Mouse (Mus musculus) urinary bladder, postnatal 14 days (tissue): Measurements from ENCODE around the gene Cst12.
"Not testable (repeated sequence)": the region's sequence is repeated elsewhere in the genome, so short reads cannot be mapped to it uniquely, and the experiment has no call there.

Experiments
- DNase-seq: peaks from one replicate; pipeline ENCODE4 v3.0.0; 2021; ENCODE audit warnings: low spot score

Gene Cst12

GRCm38 (mm10) chr2:148789142-148789541 is at the start of gene Cst12:
Gene Cst12 (plus strand): TSS chr2:148789361.
- DNase-seq, result no peak

- DNase-seq, result no peak
These were observed 46.2 kb upstream of the Cst12 start for GRCm38 (mm10) chr2:148743001-148743400.

- no peak for DNase-seq
These were observed 45.2 kb upstream of the Cst12 start for GRCm38 (mm10) chr2:148743846-148744407.

- no peak for DNase-seq
These were observed 39.1 kb upstream of the Cst12 start, which contains the start of gene Cstl1 for GRCm38 (mm10) chr2:148750058-148750457. Gene Cstl1 (plus strand): TSS chr2:148750358.

GRCm38 (mm10) chr2:148751893-148752813 is 37.0 kb upstream of the Cst12 start:
- DNase-seq, result peak; percentile 74

- DNase-seq, result no peak
These were observed 34.8 kb upstream of the Cst12 start for GRCm38 (mm10) chr2:148754310-148754846.

- DNase-seq, result no peak
These were observed 25.3 kb upstream of the Cst12 start for GRCm38 (mm10) chr2:148763648-148764388.

- not testable (repeated sequence) for DNase-seq
These were observed 17.8 kb upstream of the Cst12 start, which contains the start of gene Cst11 for GRCm38 (mm10) chr2:148771397-148771796. Gene Cst11 (minus strand): TSS chr2:148771497.

- DNase-seq, result no peak
These were observed 7.5 kb upstream of the Cst12 start, which contains the start of gene 8030411F24Rik for GRCm38 (mm10) chr2:148781709-148782108. Gene 8030411F24Rik (plus strand): TSS chr2:148782009.

- DNase-seq, result no peak
These were observed 9.3 kb downstream of the Cst12 start, which contains the start of gene Cst8 for GRCm38 (mm10) chr2:148798485-148798884. Gene Cst8 (plus strand): TSS chr2:148798785.

- DNase-seq, result no peak
These were observed 12.3 kb downstream of the Cst12 start for GRCm38 (mm10) chr2:148801491-148801921.

GRCm38 (mm10) chr2:148806696-148807095 is 17.5 kb downstream of the Cst12 start:
- no peak for DNase-seq

- DNase-seq, result no peak
These were observed 30.7 kb downstream of the Cst12 start, which contains the start of gene Cst13 for GRCm38 (mm10) chr2:148819909-148820308. Gene Cst13 (plus strand): TSS chr2:148820081.

- DNase-seq, result no peak
These were observed 36.8 kb downstream of the Cst12 start for GRCm38 (mm10) chr2:148825986-148826385.

- DNase-seq, result no peak
These were observed 45.8 kb downstream of the Cst12 start, which contains the start of gene Cst9 for GRCm38 (mm10) chr2:148834912-148835311. Gene Cst9 (plus strand): TSS chr2:148835147.

GRCm38 (mm10) chr2:148838075-148838777 is 49.1 kb downstream of the Cst12 start:
- DNase-seq, result no peak

- no peak for DNase-seq
These were observed 50.1 kb downstream of the Cst12 start for GRCm38 (mm10) chr2:148839224-148839623.
